Mouse (Mus musculus): ENCODE results near the gene Srm. TPM values are rescaled to one million over a fixed set of nuclear protein-coding genes. Genes with fewer than 3 reads are reported as not detected.

Srm gene
- total and polyA plus RNA-seq, 2 experiments from 2014 or later: 77.6 to 143 TPM

DNA sequence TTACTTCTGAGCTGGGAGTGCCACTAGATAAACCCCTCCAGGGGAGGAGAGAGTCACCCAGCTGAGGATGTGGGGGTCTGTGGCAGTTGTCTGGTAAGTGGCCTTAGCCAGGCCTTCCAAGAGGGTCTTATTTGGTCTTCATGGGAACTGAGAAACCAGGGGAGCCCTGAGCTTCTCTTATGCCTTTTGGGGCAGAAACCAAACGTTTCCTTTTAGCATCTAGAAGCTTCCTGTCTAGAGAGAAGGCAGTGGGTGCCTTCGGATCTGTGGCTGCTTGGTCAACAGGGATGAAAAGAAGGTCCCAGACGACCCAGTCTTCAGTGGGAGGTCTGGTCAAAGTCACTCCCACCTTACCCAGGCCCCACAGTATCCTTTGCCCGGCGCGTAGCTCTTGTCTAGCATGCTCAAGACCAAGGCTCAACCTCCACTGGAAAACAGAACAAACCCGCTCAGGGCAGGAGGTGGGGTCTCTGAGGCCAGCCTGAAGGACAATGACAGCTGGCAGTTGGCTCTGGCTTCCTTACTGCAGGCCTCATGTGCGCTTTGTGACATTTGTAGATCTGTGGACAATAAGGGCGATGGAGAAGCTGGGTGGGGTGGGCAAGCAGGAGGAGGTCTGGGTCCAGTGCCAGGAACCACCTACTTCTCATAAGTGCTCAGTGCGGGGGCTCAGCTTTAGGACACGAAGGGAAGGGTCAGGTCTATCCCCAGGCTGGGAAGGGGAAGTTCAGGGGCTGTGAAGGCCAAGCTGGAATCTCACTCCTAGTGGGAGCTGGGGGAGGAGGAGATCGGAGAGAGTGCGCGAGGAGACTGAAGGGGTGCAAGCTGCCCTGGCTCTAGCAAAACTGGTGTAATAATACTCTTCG, 52.2 kb downstream of the Srm start, which contains the start of gene Gm572:
TSS of gene Gm572 (plus strand) at position 27 of the 866 bp plus-strand sequence.
- DNase-seq (ENCODE audit: low spot score) (no peak), ATAC-seq (peak; percentile 49)
- Histone ChIP-seq H3K27ac (no peak within 1 kb of the TSS), H3K27me3 (ENCODE audit: insufficient read depth, low read length) (no peaks in the 10 kb centered on the region), H3K4me1 (ENCODE audit: insufficient read depth, low read length) (no peaks in the 10 kb centered on the region), H3K9ac (replicated peaks; ENCODE audit: low read length) (no peak within 1 kb of the TSS), H3K36me3 (ENCODE audit: insufficient read depth, low read length) (no peaks in the 10 kb centered on the region), H3K4me3 (ENCODE audit: low read length) (no peak within 1 kb of the TSS), H3K4me2 (ENCODE audit: low read depth, low read length) (peak within 1 kb of the TSS; percentile 34), H3K9me3 (ENCODE audit: low read length) (no peaks in the 10 kb centered on the region)
- 59% methylated on average over 15 of the region's 15 CpGs for WGBS
- no peak for TF ChIP-seq CTCF (IDR thresholded peaks at IDR 0.05; ENCODE audit: low read depth)

GRCm38 (mm10) chr4:148644157-148644511, 52.8 kb downstream of the Srm start:
- peak overlapping the region; percentile 34 for H3K4me2 ChIP-seq (ENCODE audit: low read depth, low read length)
- no peaks in the 10 kb centered on the region for H3K27me3 ChIP-seq (ENCODE audit: insufficient read depth, low read length)
- no peak overlapping the region for H3K4me3 ChIP-seq (ENCODE audit: low read length)
- no peak overlapping the region for H3K27ac ChIP-seq
- H3K36me3 ChIP-seq (ENCODE audit: insufficient read depth, low read length): no peaks in the 10 kb centered on the region
- ATAC-seq (peak; percentile 46), DNase-seq (ENCODE audit: low spot score) (peak; percentile 80)
- 9% methylated on average over 9 of the region's 9 CpGs for WGBS
- peak; percentile 78 for TF ChIP-seq CTCF (IDR thresholded peaks at IDR 0.05; ENCODE audit: low read depth)
- H3K4me1 ChIP-seq (ENCODE audit: insufficient read depth, low read length): no peaks in the 10 kb centered on the region
- no peak overlapping the region for H3K9ac ChIP-seq (replicated peaks; ENCODE audit: low read length)
- no peaks in the 10 kb centered on the region for H3K9me3 ChIP-seq (ENCODE audit: low read length)

Other genes with a start within 250 kb of the Srm start
- gene Ubiad1, start 146.7 kb upstream of the Srm start, total RNA-seq (2014; rRNA removed): 22.2 and 25.8 TPM in 2 replicates
- gene Ubiad1, start 146.7 kb upstream of the Srm start, polyA plus RNA-seq (2015; fragmentation: Nextera tagmentation; extraction: Ambion mirVana): 12.8 and 13.1 TPM in 2 replicates
- 56.0 and 58.2 TPM in 2 replicates for gene Mtor, start 142.9 kb upstream of the Srm start, total RNA-seq (2014; rRNA removed)
- gene Mtor, start 142.9 kb upstream of the Srm start, polyA plus RNA-seq (2015; fragmentation: Nextera tagmentation; extraction: Ambion mirVana): 29.2 and 29.9 TPM in 2 replicates
- 0.21 TPM in 1 of 2 replicates, not detected in the other for gene Angptl7, start 91.0 kb upstream of the Srm start, total RNA-seq (2014; rRNA removed)
- 0.31 and 0.44 TPM in 2 replicates for gene Angptl7, start 91.0 kb upstream of the Srm start, polyA plus RNA-seq (2015; fragmentation: Nextera tagmentation; extraction: Ambion mirVana)
- gene Exosc10, start 33.1 kb upstream of the Srm start, total RNA-seq (2014; rRNA removed): 69.5 and 72.0 TPM in 2 replicates
- 67.8 and 68.1 TPM in 2 replicates for gene Exosc10, start 33.1 kb upstream of the Srm start, polyA plus RNA-seq (2015; fragmentation: Nextera tagmentation; extraction: Ambion mirVana)
- gene Masp2, start 11.1 kb downstream of the Srm start, total RNA-seq (2014; rRNA removed): 0.26 and 0.40 TPM in 2 replicates
- 0.49 TPM in 2 replicates for gene Masp2, start 11.1 kb downstream of the Srm start, polyA plus RNA-seq (2015; fragmentation: Nextera tagmentation; extraction: Ambion mirVana)
- 160 and 205 TPM in 2 replicates for gene Tardbp, start 35.5 kb downstream of the Srm start, total RNA-seq (2014; rRNA removed)
- gene Tardbp, start 35.5 kb downstream of the Srm start, polyA plus RNA-seq (2015; fragmentation: Nextera tagmentation; extraction: Ambion mirVana): 116 and 121 TPM in 2 replicates
- not detected in 2 replicates for gene Gm572, start 51.8 kb downstream of the Srm start, total RNA-seq (2014; rRNA removed)
- not detected in 2 replicates for gene Gm572, start 51.8 kb downstream of the Srm start, polyA plus RNA-seq (2015; fragmentation: Nextera tagmentation; extraction: Ambion mirVana)
- gene Casz1, start 212.9 kb downstream of the Srm start, total RNA-seq (2014; rRNA removed): 6.3 and 7.2 TPM in 2 replicates
- 2.3 and 3.2 TPM in 2 replicates for gene Casz1, start 212.9 kb downstream of the Srm start, polyA plus RNA-seq (2015; fragmentation: Nextera tagmentation; extraction: Ambion mirVana)

All from hindbrain, postnatal 0 days (tissue).